Mouse (Mus musculus) MEL-GATA-1-ER (cell line): ENCODE results near the gene Tgm3.

Experiments used
- DNase-seq: peaks from one replicate; pipeline ENCODE4 v3.0.0-alpha.2; 2012; ENCODE audit warnings: low read depth; ENCODE audit errors: extremely low read depth

The Tgm3 gene

DNA sequence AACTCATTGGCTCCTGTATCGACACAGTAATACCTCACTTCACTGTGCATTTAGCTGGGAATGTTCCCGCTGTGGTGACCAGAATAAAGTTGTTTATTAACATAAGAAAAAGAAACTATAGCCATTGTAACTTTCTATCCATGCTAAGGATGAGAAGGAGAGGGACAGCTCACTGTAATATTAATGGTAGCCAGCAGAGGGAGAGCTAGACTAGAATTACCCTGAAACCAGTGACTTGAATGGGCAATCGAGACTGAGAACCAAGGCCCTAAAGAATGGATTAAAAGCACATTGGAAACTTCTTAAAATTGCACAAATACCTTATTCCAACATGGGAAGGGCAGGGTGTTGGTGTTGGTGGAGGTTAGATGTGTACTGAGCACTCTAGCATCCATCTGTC is 56.1 kb downstream of the Tgm3 start:
- DNase-seq = peak; percentile 11

GRCm38 (mm10) chr2:130070396-130070795 is 58.2 kb downstream of the Tgm3 start:
- no peak for DNase-seq
